Mouse (Mus musculus) G1E (cell line): Measurements from ENCODE around the gene Bbs4. TPM values are rescaled to one million over a fixed set of nuclear protein-coding genes. Genes with fewer than 3 reads are reported as not detected.

ENCODE experiments used
- ATAC-seq: 2 replicates; pipeline ENCODE4 v1.8.0; 2016; ENCODE audit warnings: mild to moderate bottlenecking; ENCODE audit not compliant: insufficient number of reproducible peaks, poor library complexity, low FRiP score, severe bottlenecking; ENCODE audit errors: extremely low read depth
- DNase-seq: peaks from one replicate; pipeline ENCODE4 v3.0.0; 2012; ENCODE audit warnings: low spot score
- H3K27me3 ChIP-seq: 2 replicates; pipeline ENCODE4 v1.6.1; 2012; ENCODE audit warnings: mild to moderate bottlenecking, low read length, inconsistent platforms; ENCODE audit not compliant: insufficient read depth
- H3K36me3 ChIP-seq: replicated peaks from 2 replicates; pipeline ENCODE3; 2012; ENCODE audit warnings: mild to moderate bottlenecking, inconsistent platforms
- H3K4me1 ChIP-seq: 2 replicates; pipeline ENCODE4 v1.6.1; 2012; ENCODE audit warnings: low read depth, low read length, inconsistent platforms, mixed read lengths; ENCODE audit not compliant: insufficient read depth
- H3K4me3 ChIP-seq: 2 replicates; pipeline ENCODE4 v1.5.1; 2012; ENCODE audit warnings: low read depth, mild to moderate bottlenecking, inconsistent platforms, low read length, moderate library complexity, mixed read lengths
- H3K9me3 ChIP-seq: replicated peaks from 2 replicates; pipeline ENCODE4 v1.6.1; 2012; ENCODE audit warnings: inconsistent platforms
- CTCF ChIP-seq: IDR thresholded peaks from 2 replicates; pipeline ENCODE4 v1.5.1; 2012; ENCODE audit warnings: low read depth, low read length, inconsistent platforms, mixed read lengths
- GATA1 ChIP-seq: IDR thresholded peaks from 2 replicates; pipeline ENCODE4 v1.6.1; 2012; ENCODE audit warnings: borderline replicate concordance, low read length, inconsistent platforms, mixed read lengths
- GATA2 ChIP-seq: IDR thresholded peaks from 2 replicates; pipeline ENCODE4 v1.6.1; 2012; ENCODE audit warnings: low read depth, low read length, inconsistent platforms, borderline replicate concordance
- POLR2AphosphoS5 ChIP-seq: IDR thresholded peaks from 2 replicates; pipeline ENCODE4 v1.6.1; 2012; ENCODE audit warnings: low read depth, low read length, inconsistent platforms; ENCODE audit not compliant: insufficient replicate concordance
- TAL1 ChIP-seq: conservative IDR thresholded peaks from 2 replicates; pipeline ENCODE4 v1.6.1; 2012; ENCODE audit warnings: low read depth, low read length, inconsistent platforms, mixed read lengths
- polyA plus RNA-seq: library from polyadenylated mRNA; stranded (reverse); fragments of >175 nt; gene quantifications from 2 replicates; pipeline ENCODE4 v1.2.3, GENCODE M21; 2012
- total RNA-seq, 2 experiments: library from RNA; stranded (forward) in 1 of 2; stranded (reverse) in 1 of 2; fragments of 200-1000 nt in 1 of 2; fragments of >200 nt in 1 of 2; fragmentation: Nextera tagmentation in 1 of 2; gene quantifications; 2 replicates each; pipeline ENCODE4 v1.2.3; 2014 to 2017

Bbs4 gene
- total and polyA plus RNA-seq, 3 experiments: 0.50 to 12.1 (median 11.8) TPM

GRCm38 (mm10) chr9:59330055-59330454, 23.3 kb downstream of the Bbs4 start:
- ATAC-seq: no peak
- no peaks in the 10 kb centered on the region for H3K9me3 ChIP-seq

GRCm38 (mm10) chr9:59324351-59324750, 29.0 kb downstream of the Bbs4 start:
- Histone ChIP-seq H3K36me3 (peaks cover 59% of the 10 kb centered on the region), H3K27me3 (no peaks in the 10 kb centered on the region), H3K4me3 (no peak overlapping the region), H3K9me3 (no peaks in the 10 kb centered on the region), H3K4me1 (no peaks in the 10 kb centered on the region)
- ATAC-seq (no peak), DNase-seq (no peak)
- no peak for TF ChIP-seq CTCF
- TF ChIP-seq GATA1: no peak
- TF ChIP-seq POLR2AphosphoS5: no peak
- no peak for TF ChIP-seq GATA2
- no peak for TF ChIP-seq TAL1

More at GRCm38 (mm10) chr9:59330055-59330454, 23.3 kb downstream of the Bbs4 start:
- Histone ChIP-seq H3K4me1 (no peaks in the 10 kb centered on the region), H3K36me3 (peaks cover 41% of the 10 kb centered on the region), H3K27me3 (no peaks in the 10 kb centered on the region), H3K4me3 (no peak overlapping the region)
- TF ChIP-seq CTCF (no peak), GATA2 (no peak), POLR2AphosphoS5 (no peak), GATA1 (no peak), TAL1 (no peak)
- DNase-seq: no peak

GRCm38 (mm10) chr9:59316206-59316605, 37.1 kb downstream of the Bbs4 start:
- Histone ChIP-seq H3K9me3 (no peaks in the 10 kb centered on the region), H3K4me3 (no peak overlapping the region), H3K4me1 (no peaks in the 10 kb centered on the region), H3K27me3 (no peaks in the 10 kb centered on the region), H3K36me3 (peaks cover 71% of the 10 kb centered on the region)
- DNase-seq (no peak), ATAC-seq (no peak)
- TF ChIP-seq CTCF: no peak
- TF ChIP-seq GATA1: no peak
- TF ChIP-seq GATA2: no peak
- no peak for TF ChIP-seq POLR2AphosphoS5

- no peak for DNase-seq
- TF ChIP-seq TAL1: no peak
- no peak for TF ChIP-seq CTCF
- TF ChIP-seq GATA2: no peak
- no peak for TF ChIP-seq GATA1
- TF ChIP-seq POLR2AphosphoS5: no peak
- Histone ChIP-seq H3K27me3 (no peaks in the 10 kb centered on the region), H3K4me1 (no peaks in the 10 kb centered on the region), H3K36me3 (peaks cover 92% of the 10 kb centered on the region), H3K4me3 (no peak overlapping the region), H3K9me3 (no peaks in the 10 kb centered on the region)
- no peak for ATAC-seq
Observed at GRCm38 (mm10) chr9:59311284-59311670, 42.0 kb downstream of the Bbs4 start.

- TF ChIP-seq GATA2 (no peak), TAL1 (no peak), CTCF (no peak), GATA1 (no peak), POLR2AphosphoS5 (no peak)
- ATAC-seq (no peak), DNase-seq (no peak)
- Histone ChIP-seq H3K36me3 (peaks cover 93% of the 10 kb centered on the region), H3K9me3 (no peaks in the 10 kb centered on the region), H3K4me1 (no peaks in the 10 kb centered on the region), H3K4me3 (no peak overlapping the region), H3K27me3 (no peaks in the 10 kb centered on the region)
Observed at GRCm38 (mm10) chr9:59310582-59311283, 42.6 kb downstream of the Bbs4 start.

GRCm38 (mm10) chr9:59307890-59308289, 45.4 kb downstream of the Bbs4 start:
- DNase-seq (no peak), ATAC-seq (no peak)
- H3K4me1 ChIP-seq: peaks cover under 1% of the 10 kb centered on the region; the same call in 1 of the 2 replicates
- H3K4me3 ChIP-seq: no peak overlapping the region
- H3K9me3 ChIP-seq: no peaks in the 10 kb centered on the region
- TF ChIP-seq GATA2 (no peak), GATA1 (no peak), CTCF (no peak), TAL1 (no peak), POLR2AphosphoS5 (no peak)
- H3K27me3 ChIP-seq: no peaks in the 10 kb centered on the region
- H3K36me3 ChIP-seq: peaks cover 87% of the 10 kb centered on the region
